Mouse (Mus musculus) c-Kit-negative CD71-positive TER-119-positive erythroid progenitor cells, embryonic 14.5 days (primary cell): ENCODE results near the gene Sept10.

Experiments
- DNase-seq: peaks from one replicate; pipeline ENCODE4 v3.0.0-alpha.2; 2013; ENCODE audit warnings: low read depth, low spot score

Sept10 gene

GRCm38 (mm10) chr10:59225137-59225536 is 3.5 kb upstream of the Sept10 start:
- DNase-seq, result no peak

DNA sequence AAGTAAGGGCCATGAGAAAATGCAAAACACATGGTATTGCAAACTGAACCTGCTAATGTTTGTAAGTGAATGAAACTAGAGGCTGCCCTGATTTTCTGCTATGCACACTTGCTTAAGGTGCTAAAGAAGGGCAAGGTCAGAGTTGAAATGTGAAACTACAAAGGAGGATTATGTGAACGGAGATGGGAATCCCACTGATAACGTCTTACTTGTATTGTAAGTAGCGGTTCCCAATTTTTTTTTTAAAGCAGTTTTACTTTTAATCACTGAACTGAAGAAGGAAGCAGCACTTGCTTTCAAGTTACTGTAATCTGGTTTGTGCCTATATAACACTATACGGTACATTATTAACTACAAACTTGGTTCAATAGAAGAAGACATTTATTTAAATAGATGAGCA is 2.2 kb upstream of the Sept10 start:
- DNase-seq, result no peak

GRCm38 (mm10) chr10:59223301-59223700 is 1.7 kb upstream of the Sept10 start:
- no peak for DNase-seq

GRCm38 (mm10) chr10:59222271-59223101 is 839 bp upstream of the Sept10 start:
- no peak for DNase-seq

- no peak for DNase-seq
Measured at GRCm38 (mm10) chr10:59220824-59221472, 699 bp downstream of the Sept10 start.

- no peak for DNase-seq
Measured at GRCm38 (mm10) chr10:59200011-59200410, 21.6 kb downstream of the Sept10 start.

DNA sequence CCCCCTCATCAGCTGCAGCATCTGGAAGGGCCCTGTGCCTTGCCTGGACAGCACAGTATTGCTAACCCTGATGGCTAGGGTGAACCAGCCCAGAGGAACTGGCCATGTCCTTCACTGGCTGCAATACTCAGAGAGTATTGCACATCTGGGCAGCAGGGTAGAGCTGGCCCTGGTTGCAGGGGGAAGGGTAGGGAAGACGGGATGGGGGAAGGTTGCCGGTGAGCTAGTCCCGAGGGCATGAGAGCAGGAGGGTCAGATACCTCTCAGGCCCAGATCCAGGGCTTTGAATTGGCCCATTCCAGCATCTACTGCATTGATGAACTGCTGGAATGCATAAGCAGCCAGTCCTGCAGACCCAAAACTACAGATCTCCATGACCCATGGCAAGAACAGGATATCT is 24.9 kb downstream of the Sept10 start:
- DNase-seq, result no peak

GRCm38 (mm10) chr10:59194891-59195290 is 26.8 kb downstream of the Sept10 start:
- no peak for DNase-seq

DNA sequence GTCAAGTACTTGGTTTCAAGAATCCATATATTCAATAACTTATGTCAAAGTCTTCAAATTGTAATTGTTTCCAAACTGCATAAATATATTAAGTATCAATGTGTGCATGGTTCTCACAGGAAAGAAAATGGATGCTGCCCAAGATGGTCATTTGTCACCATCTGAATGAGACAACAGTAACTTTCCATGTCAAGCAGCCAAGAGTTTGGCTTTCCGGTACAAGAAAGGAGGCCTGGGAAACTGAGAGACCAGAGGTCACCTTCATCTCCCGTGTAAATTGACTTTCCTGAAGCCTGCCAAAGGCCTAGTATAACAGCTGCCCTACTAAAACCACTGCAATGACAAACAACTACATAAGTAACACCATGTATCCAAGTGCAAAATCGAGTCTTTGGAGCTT is 39.3 kb downstream of the Sept10 start:
- DNase-seq, result no peak

DNA sequence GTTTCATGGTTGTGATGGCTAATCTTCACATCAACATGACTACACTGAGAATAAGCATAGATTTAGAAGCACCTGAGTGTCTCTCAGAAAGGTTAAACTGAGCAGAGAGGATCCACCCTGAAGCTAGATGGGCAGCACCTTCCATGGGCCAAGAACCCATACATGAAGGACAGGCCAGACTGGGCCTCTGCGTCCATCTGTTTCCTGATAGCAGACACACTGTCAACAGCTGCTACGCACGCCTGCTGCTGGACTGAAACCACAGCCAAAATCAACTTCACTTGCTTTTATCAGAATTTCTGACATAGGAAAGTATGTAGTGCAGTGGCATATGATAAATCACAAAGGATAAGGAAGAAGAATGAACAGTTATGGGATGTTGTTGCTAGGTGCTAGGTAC is 42.0 kb downstream of the Sept10 start:
- no peak for DNase-seq

- no peak for DNase-seq
Measured at GRCm38 (mm10) chr10:59172539-59172938, 49.1 kb downstream of the Sept10 start.

DNA sequence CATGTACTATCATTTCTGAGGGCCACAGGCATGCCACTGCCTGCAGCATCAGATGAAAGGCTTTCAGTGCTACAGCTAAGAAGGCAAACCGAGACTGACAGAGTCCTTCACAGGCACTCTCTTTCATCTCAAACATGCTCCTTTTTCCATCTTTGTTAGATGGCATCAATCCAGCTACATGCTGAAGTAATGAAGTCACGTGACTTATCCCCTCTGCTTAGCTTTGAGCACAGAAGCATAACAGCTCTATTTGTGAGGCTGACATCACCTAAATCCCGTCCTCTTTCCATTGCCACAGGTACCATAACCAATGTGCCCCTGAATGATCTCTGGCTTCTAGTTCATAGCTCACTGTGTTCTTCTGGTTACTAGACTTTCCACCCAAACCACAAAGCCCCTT is 50.6 kb downstream of the Sept10 start:
- no peak for DNase-seq

GRCm38 (mm10) chr10:59166104-59166944 is 55.3 kb downstream of the Sept10 start:
- no peak for DNase-seq

DNA sequence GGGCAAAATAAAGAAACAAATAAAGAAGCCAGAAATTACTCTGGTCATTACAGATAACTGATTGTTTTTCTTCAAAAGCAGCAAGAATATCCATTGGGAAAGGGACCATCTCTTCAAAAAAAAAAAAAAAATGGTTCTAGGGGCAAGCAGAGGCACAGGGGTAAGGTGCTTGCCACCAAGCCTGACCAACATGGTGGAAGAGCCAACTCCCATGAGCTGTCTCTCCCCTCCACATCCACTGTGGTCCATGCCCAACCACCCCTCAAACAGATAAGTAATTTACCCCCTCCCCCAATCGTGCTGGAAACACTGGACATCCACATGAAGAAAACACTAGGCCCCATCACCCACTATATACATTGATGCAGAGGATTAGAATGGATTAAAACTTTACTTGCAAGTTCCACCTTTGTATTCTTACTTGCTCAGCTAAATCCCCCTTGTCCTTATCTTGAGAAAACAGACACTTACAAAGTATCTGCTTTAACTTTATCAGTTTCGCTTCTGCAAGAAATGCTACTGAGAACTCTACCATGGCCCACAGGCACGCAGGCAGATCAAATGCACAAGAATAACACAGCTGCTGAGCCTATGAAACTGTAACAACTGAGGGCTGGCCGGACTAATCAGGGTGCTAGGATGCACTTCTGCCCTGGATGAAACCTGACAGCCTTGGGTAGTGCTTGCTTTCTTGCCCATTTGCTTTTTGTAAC is 59.3 kb downstream of the Sept10 start:
- DNase-seq, result peak; percentile 11

DNA sequence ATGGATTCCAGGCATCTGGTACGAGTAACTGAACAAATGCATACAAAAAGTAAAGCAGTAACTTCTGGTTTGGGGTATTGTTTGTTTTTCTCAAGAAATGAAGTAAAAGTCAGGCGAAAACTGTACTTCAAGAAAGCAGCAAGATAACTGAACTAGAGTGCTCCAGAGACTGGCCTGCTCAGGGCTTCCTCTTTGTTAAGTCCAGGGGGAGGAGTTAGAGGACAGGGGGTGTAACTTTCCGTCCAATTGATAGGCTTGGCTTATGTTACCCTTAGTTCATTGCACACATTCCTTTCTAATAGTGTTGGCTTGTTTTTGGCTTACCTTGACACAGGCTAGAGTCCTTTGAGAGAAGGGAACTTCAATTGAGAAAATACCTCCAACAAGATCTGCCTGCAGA is 63.0 kb downstream of the Sept10 start:
- DNase-seq, result no peak

GRCm38 (mm10) chr10:59152544-59153081 is 69.0 kb downstream of the Sept10 start:
- no peak for DNase-seq

GRCm38 (mm10) chr10:59150938-59151657 is 70.5 kb downstream of the Sept10 start:
- DNase-seq, result no peak

- DNase-seq, result no peak
Measured at GRCm38 (mm10) chr10:59149956-59150383, 71.7 kb downstream of the Sept10 start.

- no peak for DNase-seq
Measured at GRCm38 (mm10) chr10:59133478-59134009, 88.1 kb downstream of the Sept10 start.

GRCm38 (mm10) chr10:59131926-59132628 is 89.6 kb downstream of the Sept10 start:
- no peak for DNase-seq
